Mouse (Mus musculus) midbrain, embryonic 11.5 days (tissue): ENCODE results near the gene Gnb2. TPM values are rescaled to one million over a fixed set of nuclear protein-coding genes. Genes with fewer than 3 reads are reported as not detected.
A peak's percentile ranks its signal among the peaks of the same experiment; 100 is the strongest.

Experiments used
- ATAC-seq: fragments of 200-750 bp; cut with Nextera tagmentation; 2 replicates; pipeline ENCODE4 v1.8.0; 2017; ENCODE audit warnings: moderate TSS enrichment, moderate library complexity; ENCODE audit not compliant: low FRiP score
- DNase-seq: peaks from one replicate; pipeline ENCODE4 v3.0.0; 2015; ENCODE audit warnings: low spot score; ENCODE audit errors: missing footprints
- H3K27ac ChIP-seq: fragments of 300-500 bp; sonication (generic); 2 replicates; pipeline ENCODE4 v1.5.1; 2014; ENCODE audit warnings: low read depth, low read length
- H3K27me3 ChIP-seq: fragments of 300-500 bp; sonication (generic); 2 replicates; pipeline ENCODE4 v1.6.1; 2014; ENCODE audit warnings: mild to moderate bottlenecking, low read length, moderate library complexity, mixed read lengths; ENCODE audit not compliant: control insufficient read depth, insufficient read depth
- H3K36me3 ChIP-seq: fragments of 300-500 bp; sonication (generic); 2 replicates; pipeline ENCODE4 v1.6.1; 2014; ENCODE audit warnings: mild to moderate bottlenecking, low read length, moderate library complexity, mixed read lengths; ENCODE audit not compliant: control insufficient read depth, insufficient read depth
- H3K4me1 ChIP-seq: fragments of 300-500 bp; sonication (generic); 2 replicates; pipeline ENCODE4 v1.6.1; 2014; ENCODE audit warnings: low read length; ENCODE audit not compliant: control insufficient read depth, insufficient read depth
- H3K4me2 ChIP-seq: fragments of 300-500 bp; sonication (generic); 2 replicates; pipeline ENCODE4 v1.6.1; 2014; ENCODE audit warnings: mild to moderate bottlenecking, moderate library complexity
- H3K4me3 ChIP-seq: fragments of 300-500 bp; sonication (generic); 2 replicates; pipeline ENCODE4 v1.5.1; 2014; ENCODE audit warnings: low read depth, low read length
- H3K9ac ChIP-seq: fragments of 300-500 bp; sonication (generic); 2 replicates; pipeline ENCODE4 v1.6.1; 2014; ENCODE audit warnings: low read length
- H3K9me3 ChIP-seq: fragments of 300-500 bp; sonication (generic); 2 replicates; pipeline ENCODE4 v1.6.1; 2016; ENCODE audit warnings: low read length; ENCODE audit not compliant: control insufficient read depth
- WGBS: fragments of 180-500 bp; shearing (Covaris S2); extraction: QIAGEN DNeasy Blood & Tissue Kit; methylation state at CpG from one replicate; pipeline ENCODE4 v1.1.7; 2014; 5-methylcytosine and 5-hydroxymethylcytosine counted together
- polyA plus RNA-seq: library from polyadenylated mRNA; unstranded; fragments of >200 nt; fragmentation: Nextera tagmentation; extraction: Ambion mirVana; gene quantifications from 2 replicates; pipeline ENCODE4 v1.2.1, GENCODE M21; 2014

The Gnb2 gene
- polyA plus RNA-seq, 1 experiment from 2014 or later = 501 TPM

DNA sequence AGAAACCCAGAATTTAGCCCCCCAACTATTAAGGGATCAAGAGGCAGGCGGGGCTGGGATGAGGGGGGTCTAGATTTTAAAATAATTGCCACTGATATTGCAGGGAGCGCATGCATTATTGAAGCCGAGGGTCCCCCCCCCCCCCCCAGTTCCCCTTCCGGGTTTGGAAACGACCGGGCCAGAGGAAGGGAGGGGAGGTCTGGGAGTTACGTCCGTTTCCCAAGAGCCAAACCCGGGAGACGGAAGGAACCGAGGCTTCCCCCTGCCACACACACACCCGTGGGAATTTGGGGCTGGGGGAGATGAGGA, 548 bp downstream of the Gnb2 start:
- Histone ChIP-seq H3K27me3 (no peaks in the 10 kb centered on the region), H3K36me3 (peaks cover 17% of the 10 kb centered on the region), H3K4me1 (peaks cover 13% of the 10 kb centered on the region), H3K4me2 (peak overlapping the region; percentile 95), H3K9me3 (no peaks in the 10 kb centered on the region), H3K9ac (peak overlapping the region; percentile 74), H3K4me3 (peak overlapping the region; percentile 62), H3K27ac (peak overlapping the region; percentile 93)
- DNase-seq (no peak), ATAC-seq (peak; percentile 28; the same call in 1 of the 2 replicates)
- 1% methylated on average over 10 of the region's 12 CpGs for WGBS

DNA sequence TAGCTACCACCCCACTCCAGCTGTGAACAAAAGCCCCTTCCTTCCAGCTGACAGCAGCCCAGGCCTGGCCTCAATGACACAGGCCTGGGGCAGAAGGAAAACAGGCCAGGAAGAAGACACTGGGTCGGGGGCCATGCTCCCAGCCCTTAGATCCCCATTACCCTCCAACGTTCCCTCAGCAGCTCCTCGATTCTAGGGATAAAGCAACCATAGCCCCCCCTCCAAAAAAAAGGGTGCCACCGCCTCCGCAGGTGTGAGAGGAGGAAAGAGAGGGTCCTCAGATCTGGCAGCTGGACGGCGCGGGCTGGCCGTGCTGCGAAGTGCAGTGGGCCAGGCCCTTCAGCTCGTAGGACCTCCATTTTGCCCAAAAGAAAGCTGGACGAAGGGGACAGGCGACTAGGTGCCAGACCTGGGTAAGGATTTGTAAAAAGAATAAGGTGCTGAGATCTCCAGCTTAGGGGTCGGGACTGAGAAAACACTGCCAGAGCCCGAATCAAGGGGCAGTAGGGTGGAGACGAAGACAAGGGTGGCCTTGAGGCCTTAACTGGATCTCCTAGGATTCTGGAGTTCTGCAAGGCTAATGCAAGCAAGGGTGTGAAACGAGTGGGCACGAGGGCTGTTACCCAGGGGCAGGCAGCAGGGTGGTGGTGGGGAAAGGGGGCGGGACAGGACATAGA, 1.0 kb downstream of the Gnb2 start:
- DNase-seq (peak; percentile 92), ATAC-seq (peak; percentile 0; the same call in 1 of the 2 replicates)
- Histone ChIP-seq H3K4me1 (peaks cover 14% of the 10 kb centered on the region), H3K27ac (peak overlapping the region; percentile 93), H3K4me2 (peak overlapping the region; percentile 95), H3K27me3 (no peaks in the 10 kb centered on the region), H3K4me3 (peak overlapping the region; percentile 62), H3K9ac (peak overlapping the region; percentile 74), H3K9me3 (no peaks in the 10 kb centered on the region), H3K36me3 (peaks cover 17% of the 10 kb centered on the region)
- 0% methylated on average over 19 of the region's 19 CpGs for WGBS

DNA sequence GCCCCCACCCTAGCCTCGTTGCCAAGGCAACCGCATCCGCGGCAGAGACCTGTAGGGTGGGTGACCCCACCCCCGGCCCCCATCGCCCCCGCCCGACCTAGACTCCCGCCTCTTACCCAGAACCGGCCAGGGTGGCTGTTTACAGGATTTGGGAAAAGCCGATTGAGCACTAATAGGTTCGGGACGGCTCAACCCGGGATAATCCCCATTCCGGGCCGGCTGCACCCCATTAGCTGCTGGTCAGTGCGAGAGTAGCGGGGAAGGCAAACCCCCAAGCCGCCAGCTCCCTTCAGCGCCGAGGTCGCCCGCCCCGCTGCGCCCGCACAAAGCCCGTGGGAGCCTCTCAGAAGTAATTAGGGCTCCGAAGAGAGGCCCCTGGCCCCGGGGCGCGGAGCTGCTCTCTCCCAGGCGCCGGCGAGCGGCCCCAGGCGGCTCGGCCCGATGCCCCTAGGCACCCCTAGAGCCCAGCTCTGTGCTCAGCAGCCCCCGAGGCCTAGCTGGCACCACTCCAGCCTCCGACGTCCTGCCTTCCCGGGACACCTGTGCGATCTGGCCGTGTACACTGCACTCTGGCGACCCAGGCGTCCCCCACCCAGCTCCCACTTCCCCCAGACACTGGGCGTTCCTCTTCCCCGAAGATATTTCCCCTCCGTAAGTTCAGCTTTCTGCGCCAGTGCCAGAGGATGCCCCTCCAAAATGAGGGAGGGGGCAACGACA, 1.7 kb downstream of the Gnb2 start:
- Histone ChIP-seq H3K27me3 (no peaks in the 10 kb centered on the region), H3K27ac (peak overlapping the region; percentile 93), H3K4me3 (peak overlapping the region; percentile 62), H3K4me2 (peak overlapping the region; percentile 95), H3K9me3 (no peaks in the 10 kb centered on the region), H3K9ac (peak overlapping the region; percentile 74), H3K4me1 (peaks cover 17% of the 10 kb centered on the region), H3K36me3 (peaks cover 18% of the 10 kb centered on the region)
- under 1% methylated on average over 50 of the region's 51 CpGs for WGBS
- peak; percentile 34 for ATAC-seq
- peak; percentile 97 for DNase-seq

DNA sequence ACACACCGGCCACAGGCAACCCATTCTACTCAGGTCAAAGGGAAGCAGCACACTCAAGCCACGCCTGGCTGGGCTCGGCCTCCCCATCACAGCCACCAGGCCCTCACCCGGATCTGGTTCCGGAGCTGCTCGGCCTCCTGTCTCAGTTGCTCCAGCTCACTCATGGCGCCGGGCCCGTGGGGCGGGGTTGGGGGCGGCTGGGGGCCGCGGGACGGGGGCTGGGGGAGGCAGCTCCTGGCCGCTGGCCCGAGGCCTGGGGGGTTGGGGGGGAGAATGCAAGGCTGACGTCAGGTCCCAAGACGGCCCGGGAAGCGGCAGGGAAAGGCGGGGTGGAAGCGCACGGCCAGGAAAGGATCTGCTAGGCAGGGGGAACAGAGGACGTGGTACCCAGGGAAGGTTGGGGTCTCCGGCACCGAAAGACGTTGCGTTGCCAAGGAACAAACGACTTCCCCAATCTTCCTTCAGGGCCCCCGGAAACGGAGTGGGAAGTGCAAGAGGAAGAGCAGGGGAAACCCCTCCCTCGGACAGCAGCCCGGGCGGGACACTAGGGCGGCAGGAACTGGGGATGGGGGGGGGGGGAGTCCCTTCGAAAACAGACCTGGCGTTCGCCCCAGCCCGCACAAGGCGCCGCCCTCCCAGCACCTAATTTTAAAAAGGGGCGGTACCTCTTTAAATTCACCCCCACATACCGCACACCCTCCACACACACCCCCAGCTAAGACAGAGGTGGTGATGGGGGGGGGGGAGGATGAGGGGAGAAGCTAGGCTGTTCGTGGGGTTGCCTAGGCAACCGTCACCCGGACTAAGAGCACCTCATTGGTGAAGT, 2.5 kb downstream of the Gnb2 start:
- Histone ChIP-seq H3K36me3 (peaks cover 23% of the 10 kb centered on the region), H3K9ac (peak overlapping the region; percentile 74), H3K4me3 (peak overlapping the region; percentile 62), H3K27ac (peak overlapping the region; percentile 93), H3K4me1 (peaks cover 22% of the 10 kb centered on the region), H3K4me2 (peak overlapping the region; percentile 95), H3K27me3 (no peaks in the 10 kb centered on the region), H3K9me3 (no peaks in the 10 kb centered on the region)
- peak; percentile 63 for ATAC-seq
- peak; percentile 93 for DNase-seq
- under 1% methylated on average over 39 of the region's 46 CpGs for WGBS

DNA sequence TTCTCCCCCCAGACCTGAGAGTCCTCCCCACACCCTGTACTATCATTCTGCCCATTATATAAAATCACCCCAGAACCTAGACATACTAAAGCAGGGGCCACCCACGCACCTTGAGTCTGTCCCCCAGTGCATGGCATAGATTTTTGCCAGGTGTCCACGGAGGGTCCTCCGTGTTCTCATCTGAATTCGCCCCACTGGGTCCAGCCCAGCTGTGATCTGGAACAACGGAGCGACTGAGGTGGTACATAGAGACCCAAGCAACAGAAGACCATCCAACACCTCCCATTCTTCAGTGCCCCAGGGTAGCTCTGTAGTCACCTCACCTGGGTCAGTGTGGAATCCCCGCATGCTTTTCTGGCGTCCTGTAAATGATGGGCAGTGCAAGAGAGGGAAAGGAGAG, 3.2 kb downstream of the Gnb2 start:
- ATAC-seq = no peak
- peak overlapping the region; percentile 0; the same call in 1 of the 2 replicates for H3K27ac ChIP-seq
- H3K27me3 ChIP-seq = no peaks in the 10 kb centered on the region
- H3K4me1 ChIP-seq = peaks cover 22% of the 10 kb centered on the region
- peak overlapping the region; percentile 74 for H3K9ac ChIP-seq
- H3K4me3 ChIP-seq = peak overlapping the region; percentile 62
- H3K4me2 ChIP-seq = peak overlapping the region; percentile 95
- peaks cover 27% of the 10 kb centered on the region for H3K36me3 ChIP-seq
- H3K9me3 ChIP-seq = no peaks in the 10 kb centered on the region
- WGBS = 69% methylated on average over 8 of the region's 8 CpGs
- DNase-seq = no peak

DNA sequence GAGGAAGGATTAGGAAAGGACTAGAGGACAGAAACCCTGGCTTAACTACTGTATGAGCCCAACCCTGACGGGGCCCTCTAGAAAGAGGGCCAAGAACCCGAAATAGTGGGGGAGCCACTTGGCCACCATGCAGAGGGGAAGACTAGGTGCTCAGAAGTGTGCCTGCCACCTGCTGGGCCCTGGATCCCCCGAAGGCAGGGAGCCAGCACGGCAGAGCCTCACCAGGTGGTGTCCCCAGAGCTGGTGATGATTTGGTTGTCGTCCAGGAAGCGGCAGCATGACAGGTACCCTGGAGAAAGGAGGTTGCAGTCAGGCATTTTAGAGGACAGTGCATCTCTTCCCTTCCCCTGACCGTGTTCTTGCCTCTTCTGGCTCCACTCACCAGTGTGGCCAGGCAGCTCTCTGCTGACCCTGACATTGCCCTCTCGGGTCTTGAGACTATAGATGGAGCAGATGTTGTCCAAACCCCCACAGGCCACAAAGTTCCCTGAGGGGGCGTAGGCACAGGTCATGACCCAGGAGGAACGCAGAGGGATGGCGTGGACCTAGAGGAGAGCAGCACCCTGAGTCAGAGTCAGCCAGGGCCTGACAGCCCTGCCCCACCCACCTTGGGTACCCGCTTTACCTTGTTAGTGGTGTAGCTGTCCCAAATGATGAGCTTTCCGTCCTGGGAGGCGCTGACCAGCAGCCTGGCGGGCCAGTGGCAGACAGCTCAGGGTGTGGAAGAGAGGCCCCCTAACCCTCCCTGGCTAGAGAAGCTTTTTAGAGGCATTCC, 3.9 kb downstream of the Gnb2 start:
- peak overlapping the region; percentile 95 for H3K4me2 ChIP-seq
- no peak overlapping the region for H3K4me3 ChIP-seq
- DNase-seq (no peak), ATAC-seq (no peak)
- H3K27me3 ChIP-seq = no peaks in the 10 kb centered on the region
- H3K9ac ChIP-seq = no peak overlapping the region
- H3K27ac ChIP-seq = 0 out of 2 replicates have a peak overlapping the region, but pooled peaks have one; percentile 0
- H3K9me3 ChIP-seq = no peaks in the 10 kb centered on the region
- WGBS = 73% methylated on average over 15 of the region's 15 CpGs
- peaks cover 22% of the 10 kb centered on the region for H3K4me1 ChIP-seq
- peaks cover 33% of the 10 kb centered on the region for H3K36me3 ChIP-seq

DNA sequence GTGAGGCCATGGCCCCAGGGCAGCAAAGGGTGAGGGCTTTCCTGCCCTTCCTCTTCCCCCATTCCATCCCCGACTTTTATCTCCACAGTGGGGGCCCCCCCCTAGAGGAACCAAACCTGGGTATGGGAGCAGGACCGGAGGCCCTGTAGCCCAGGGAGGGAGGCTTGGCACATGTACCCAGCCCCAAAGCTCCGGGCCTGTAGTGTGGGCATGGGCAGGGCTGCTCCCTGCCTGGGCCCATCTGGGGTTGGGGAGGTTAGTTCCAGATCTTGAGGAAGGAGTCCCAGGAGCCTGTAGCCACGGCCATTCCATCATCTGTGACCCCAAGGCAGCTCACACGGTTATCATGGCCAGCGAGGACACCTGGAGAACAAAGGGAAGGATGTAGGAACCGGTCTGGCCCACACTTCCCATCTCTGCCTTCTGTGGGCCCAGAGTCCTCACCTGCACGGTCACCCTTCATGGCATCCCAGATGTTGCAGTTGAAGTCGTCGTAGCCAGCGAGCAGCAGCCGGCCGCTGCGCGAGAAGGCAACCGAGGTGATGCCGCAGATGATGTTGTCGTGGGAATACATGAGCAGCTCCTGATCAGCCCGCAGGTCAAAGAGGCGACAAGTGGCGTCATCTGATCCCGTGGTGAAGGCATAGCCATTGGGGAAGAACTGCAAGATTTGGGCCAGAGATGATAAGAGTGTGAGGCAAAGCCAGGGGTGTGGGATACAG, 4.9 kb downstream of the Gnb2 start:
- Histone ChIP-seq H3K4me3 (no peak overlapping the region), H3K36me3 (peaks cover 43% of the 10 kb centered on the region), H3K4me2 (no peak overlapping the region), H3K27ac (no peak overlapping the region), H3K9ac (no peak overlapping the region), H3K4me1 (peaks cover 22% of the 10 kb centered on the region), H3K9me3 (no peaks in the 10 kb centered on the region), H3K27me3 (no peaks in the 10 kb centered on the region)
- ATAC-seq = no peak
- 88% methylated on average over 22 of the region's 22 CpGs for WGBS
- DNase-seq = no peak

DNA sequence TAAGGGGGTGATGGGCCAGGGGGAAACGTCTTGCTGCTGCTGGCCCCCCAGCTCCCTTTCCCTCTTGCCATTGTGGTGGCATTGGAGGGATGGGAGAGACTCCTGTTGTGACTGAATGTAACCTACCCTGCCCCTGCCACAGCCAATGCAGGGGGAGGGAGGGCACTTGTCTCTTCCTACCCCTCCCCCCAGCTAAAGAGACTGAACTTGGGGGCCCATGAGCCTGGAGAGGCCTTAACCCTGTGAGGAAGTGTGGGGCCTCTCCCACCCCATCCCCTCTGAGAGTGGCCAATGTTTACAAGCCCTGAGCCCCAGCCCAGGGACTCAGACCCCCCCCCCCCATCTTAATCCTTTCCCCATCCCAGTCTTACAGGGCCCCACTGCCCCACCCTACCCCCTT, 5.9 kb downstream of the Gnb2 start:
- peaks cover 22% of the 10 kb centered on the region for H3K4me1 ChIP-seq
- 63% methylated on average over 1 of the region's 1 CpGs for WGBS
- peaks cover 53% of the 10 kb centered on the region for H3K36me3 ChIP-seq
- H3K4me2 ChIP-seq = no peak overlapping the region
- DNase-seq = no peak
- no peaks in the 10 kb centered on the region for H3K27me3 ChIP-seq
- no peak overlapping the region for H3K9ac ChIP-seq
- no peak overlapping the region for H3K27ac ChIP-seq
- H3K9me3 ChIP-seq = no peaks in the 10 kb centered on the region
- no peak for ATAC-seq
- no peak overlapping the region for H3K4me3 ChIP-seq
